Mouse (Mus musculus) CH12.LX (cell line): Measurements from ENCODE around the gene Sfswap. TPM values are rescaled to one million over a fixed set of nuclear protein-coding genes. Genes with fewer than 3 reads are reported as not detected.
A peak's percentile ranks its signal among the peaks of the same experiment; 100 is the strongest.

Source experiments
- DNase-seq: peaks from one replicate; pipeline ENCODE4 v3.0.0-alpha.2; 2013; ENCODE audit errors: extremely low read depth
- H3K27ac ChIP-seq: 2 replicates; pipeline ENCODE4 v1.5.1; 2012; ENCODE audit warnings: low read depth, mild to moderate bottlenecking, control low read depth, moderate library complexity; ENCODE audit not compliant: insufficient read depth
- H3K27me3 ChIP-seq: replicated peaks from 2 replicates; pipeline ENCODE3; 2012; ENCODE audit warnings: inconsistent platforms
- H3K36me3 ChIP-seq, 2 experiments: replicated peaks in 1 of 2; 2 replicates each; pipeline versions ENCODE3 to v1.6.1; 2012; ENCODE audit warnings: inconsistent platforms in 1 of 2, low read length in 1 of 2, mild to moderate bottlenecking in 1 of 2, mixed read lengths in 1 of 2, moderate library complexity in 1 of 2; ENCODE audit not compliant: control insufficient read depth in 1 of 2, insufficient read depth in 1 of 2
- H3K4me1 ChIP-seq, 2 experiments: 2 replicates each; pipeline ENCODE4 v1.6.1; 2012; ENCODE audit warnings: inconsistent platforms in 1 of 2, moderate library complexity in 1 of 2; ENCODE audit not compliant: insufficient read depth in 2 of 2, control insufficient read depth in 1 of 2
- H3K4me2 ChIP-seq: 2 replicates; pipeline ENCODE4 v1.6.1; 2012; ENCODE audit warnings: low read depth, mild to moderate bottlenecking, control low read depth; ENCODE audit not compliant: poor library complexity, insufficient read depth, severe bottlenecking
- H3K4me3 ChIP-seq, 3 experiments: fragments of 150-350 bp in 1 of 3; sonication (generic) in 1 of 3; replicated peaks in 1 of 3; 2 replicates each; pipeline versions ENCODE3 to v1.5.1; 2011 to 2012; ENCODE audit warnings: low read depth in 2 of 3, low read length in 2 of 3, mild to moderate bottlenecking in 2 of 3, moderate library complexity in 2 of 3, control low read depth in 1 of 3, improper control_type of control experiment in 1 of 3, inconsistent platforms in 1 of 3, mixed read lengths in 1 of 3; ENCODE audit not compliant: poor library complexity in 1 of 3
- H3K79me2 ChIP-seq: replicated peaks from 2 replicates; pipeline ENCODE4 v1.6.1; 2012; ENCODE audit warnings: mild to moderate bottlenecking, moderate library complexity; ENCODE audit not compliant: control insufficient read depth, poor library complexity, insufficient read depth, severe bottlenecking; ENCODE audit errors: extremely low read depth
- H3K9ac ChIP-seq: 2 replicates; pipeline ENCODE4 v1.6.1; 2012; ENCODE audit warnings: low read depth, mild to moderate bottlenecking, control low read depth, moderate library complexity; ENCODE audit not compliant: insufficient read depth
- H3K9me3 ChIP-seq: replicated peaks from 2 replicates; pipeline ENCODE3; 2012; ENCODE audit warnings: low read length, inconsistent platforms, mixed read lengths
- BHLHE40 ChIP-seq: IDR thresholded peaks from 2 replicates; pipeline ENCODE4 v1.6.1; 2011; ENCODE audit warnings: mild to moderate bottlenecking, low read depth, low read length, improper control_type of control experiment
- CTCF ChIP-seq, 2 experiments: IDR thresholded peaks in 1 of 2; conservative IDR thresholded peaks in 1 of 2; 2 replicates each; pipeline ENCODE4 v1.5.1; 2011 to 2012; ENCODE audit warnings: low read depth in 2 of 2, low read length in 2 of 2, improper control_type of control experiment in 1 of 2, inconsistent platforms in 1 of 2, mild to moderate bottlenecking in 1 of 2, moderate library complexity in 1 of 2
- E2F4 ChIP-seq: IDR thresholded peaks from 2 replicates; pipeline ENCODE4 v1.6.1; 2011; ENCODE audit warnings: low read depth, low read length, improper control_type of control experiment; ENCODE audit not compliant: insufficient replicate concordance
- ELF1 ChIP-seq: IDR thresholded peaks from 2 replicates; pipeline ENCODE4 v1.6.1; 2014; ENCODE audit warnings: low read depth, mild to moderate bottlenecking, inconsistent platforms, low read length, improper control_type of control experiment
- EP300 ChIP-seq: IDR thresholded peaks from 2 replicates; pipeline ENCODE4 v1.6.1; 2011; ENCODE audit warnings: low read length, improper control_type of control experiment
- HCFC1 ChIP-seq: IDR thresholded peaks from 2 replicates; pipeline ENCODE4 v1.6.1; 2012; ENCODE audit warnings: low read depth, mild to moderate bottlenecking, inconsistent platforms, low read length, improper control_type of control experiment
- IRF4 ChIP-seq: IDR thresholded peaks from 2 replicates; pipeline ENCODE4 v1.6.1; 2014; ENCODE audit warnings: low read depth, mild to moderate bottlenecking, inconsistent platforms, low read length, improper control_type of control experiment
- JUND ChIP-seq: conservative IDR thresholded peaks from 2 replicates; pipeline ENCODE4 v1.6.1; 2011; ENCODE audit warnings: low read depth, low read length, improper control_type of control experiment
- KAT2A ChIP-seq: IDR thresholded peaks from 2 replicates; pipeline ENCODE4 v1.6.1; 2012; ENCODE audit warnings: low read length, improper control_type of control experiment, inconsistent platforms; ENCODE audit not compliant: insufficient replicate concordance
- MAFK ChIP-seq: IDR thresholded peaks from 2 replicates; pipeline ENCODE4 v1.6.1; 2011; ENCODE audit warnings: low read length, improper control_type of control experiment; ENCODE audit not compliant: insufficient replicate concordance
- MAX ChIP-seq: IDR thresholded peaks from 2 replicates; pipeline ENCODE4 v1.6.1; 2011; ENCODE audit warnings: low read length, improper control_type of control experiment
- MAZ ChIP-seq: IDR thresholded peaks from 2 replicates; pipeline ENCODE4 v1.6.1; 2012; ENCODE audit warnings: low read depth, mild to moderate bottlenecking, inconsistent platforms, low read length, improper control_type of control experiment, moderate library complexity
- MEF2A ChIP-seq: IDR thresholded peaks from 2 replicates; pipeline ENCODE4 v1.6.1; 2014; ENCODE audit warnings: low read depth, mild to moderate bottlenecking, inconsistent platforms, low read length, improper control_type of control experiment, borderline replicate concordance
- MXI1 ChIP-seq: IDR thresholded peaks from 2 replicates; pipeline ENCODE4 v1.6.1; 2011; ENCODE audit warnings: mild to moderate bottlenecking, low read depth, low read length, improper control_type of control experiment
- MYC ChIP-seq: IDR thresholded peaks from 2 replicates; pipeline ENCODE4 v1.6.1; 2011; ENCODE audit warnings: low read depth, mild to moderate bottlenecking, improper control_type of control experiment, low read length
- NELFE ChIP-seq: IDR thresholded peaks from 2 replicates; pipeline ENCODE4 v1.6.1; 2011; ENCODE audit warnings: low read depth, low read length, improper control_type of control experiment
- NRF1 ChIP-seq: IDR thresholded peaks from 2 replicates; pipeline ENCODE4 v1.6.1; 2014; ENCODE audit warnings: low read depth, mild to moderate bottlenecking, inconsistent platforms, low read length, improper control_type of control experiment, moderate library complexity
- POLR2A ChIP-seq: IDR thresholded peaks from 2 replicates; pipeline ENCODE4 v1.6.1; 2011; ENCODE audit warnings: low read depth, mild to moderate bottlenecking, improper control_type of control experiment, low read length
- POLR2AphosphoS2 ChIP-seq: IDR thresholded peaks from 2 replicates; pipeline ENCODE4 v1.6.1; 2011; ENCODE audit warnings: low read depth, low read length, improper control_type of control experiment
- RAD21 ChIP-seq: IDR thresholded peaks from 2 replicates; pipeline ENCODE4 v1.6.1; 2011; ENCODE audit warnings: low read depth, mild to moderate bottlenecking, low read length, improper control_type of control experiment, moderate library complexity
- RCOR1 ChIP-seq: conservative IDR thresholded peaks from 2 replicates; pipeline ENCODE4 v1.6.1; 2012; ENCODE audit warnings: low read depth, mild to moderate bottlenecking, inconsistent platforms, low read length, improper control_type of control experiment
- SIN3A ChIP-seq: IDR thresholded peaks from 2 replicates; pipeline ENCODE4 v1.6.1; 2012; ENCODE audit warnings: low read length, improper control_type of control experiment, inconsistent platforms
- TBP ChIP-seq: conservative IDR thresholded peaks from 2 replicates; pipeline ENCODE4 v1.6.1; 2011; ENCODE audit warnings: low read depth, low read length, improper control_type of control experiment
- TCF12 ChIP-seq: IDR thresholded peaks from 2 replicates; pipeline ENCODE4 v1.6.1; 2014; ENCODE audit warnings: low read depth, mild to moderate bottlenecking, inconsistent platforms, low read length, improper control_type of control experiment
- USF2 ChIP-seq: conservative IDR thresholded peaks from 2 replicates; pipeline ENCODE4 v1.6.1; 2011; ENCODE audit warnings: low read depth, low read length, improper control_type of control experiment
- ZC3H11A ChIP-seq: IDR thresholded peaks from 2 replicates; pipeline ENCODE4 v1.6.1; 2012; ENCODE audit warnings: low read depth, mild to moderate bottlenecking, inconsistent platforms, low read length, improper control_type of control experiment
- dilution Hi-C: fragments of 300-500 bp; cut with MboI; formaldehyde crosslinking; loops from 2 replicates; pipeline ENCODE4 v1.14.3; 2020; ENCODE audit warnings: low sequenced_read_pairs; ENCODE audit not compliant: extremely low pct_unique_long_range_greater_than_20kb, extremely low pct_ligation_motif_present
- in situ Hi-C: fragments of 300-500 bp; cut with MboI; formaldehyde crosslinking; loops from 3 replicates; pipeline ENCODE4 v1.14.3; 2019; ENCODE audit warnings: low sequenced_read_pairs, low pct_ligation_motif_present, low pct_unique_long_range_greater_than_20kb, mixed read lengths
- polyA plus RNA-seq: library from polyadenylated mRNA; unstranded; fragments of >175 nt; gene quantifications from 2 replicates; pipeline ENCODE4 v1.2.1, GENCODE M21; 2012; ENCODE audit warnings: low read depth; ENCODE audit not compliant: insufficient read length
- total RNA-seq, 2 experiments: library from RNA; depleted of rRNA; stranded (reverse); fragments of 300-350 nt in 1 of 2; fragments of >200 nt in 1 of 2; gene quantifications; 2 replicates each; pipeline ENCODE4 v1.2.3; 2012 to 2014

Gene Sfswap
- total RNA-seq (2012; rRNA removed) (36.0 and 39.2 TPM in 2 replicates), total RNA-seq (2014; rRNA removed) (24.2 and 24.9 TPM in 2 replicates), polyA plus RNA-seq (70.4 and 70.5 TPM in 2 replicates)

GRCm38 (mm10) chr5:129500722-129501634 lies at the start of gene Sfswap:
Gene Sfswap, plus strand, starts transcription at chr5:129501221.
- dilution Hi-C loops (no loop called here), in situ Hi-C loops (no loop called here)
- H3K4me1 ChIP-seq = peaks cover 8 to 23% of the 10 kb centered on the region in 2 experiments
- peaks cover 32% of the 10 kb centered on the region for H3K79me2 ChIP-seq
- H3K27me3 ChIP-seq = peaks cover 8% of the 10 kb centered on the region
- TF ChIP-seq NELFE = peak; percentile 82
- TF ChIP-seq MAX = peak; percentile 32; the same call in 1 of the 2 replicates
- TF ChIP-seq MEF2A = no peak
- peak; percentile 87; the same call in 1 of the 2 replicates for TF ChIP-seq KAT2A
- peak; percentile 100 for TF ChIP-seq ZC3H11A
- TF ChIP-seq TBP = peak; percentile 91
- peak; percentile 81 for TF ChIP-seq SIN3A
- no peak for TF ChIP-seq IRF4
- peak; percentile 84 for TF ChIP-seq POLR2A
- TF ChIP-seq BHLHE40 = peak; percentile 80
- no peak for TF ChIP-seq RAD21
- TF ChIP-seq MXI1 = no peak; the same call in none of the 2 replicates
- 0 out of 2 replicates have a peak, but pooled peaks have one; percentile 52 for TF ChIP-seq MAZ
- no peak for TF ChIP-seq POLR2AphosphoS2
- TF ChIP-seq TCF12 = peak; percentile 68
- no peak for TF ChIP-seq CTCF (conservative IDR thresholded peaks at IDR 0.05 in 1 of 2, IDR thresholded peaks at IDR 0.05 in 1 of 2; ENCODE audit: low read depth in 2 of 2, low read length in 2 of 2)
- TF ChIP-seq E2F4 = 0 out of 2 replicates have a peak, but pooled peaks have one; percentile 78
- peak; percentile 58; the same call in 1 of the 2 replicates for TF ChIP-seq ELF1
- no peak for TF ChIP-seq RCOR1
- TF ChIP-seq USF2 = no peak
- no peak; the same call in 1 of the 2 replicates for TF ChIP-seq JUND
- no peak for TF ChIP-seq EP300
- TF ChIP-seq MYC = peak; percentile 73; the same call in 1 of the 2 replicates
- TF ChIP-seq MAFK = no peak
- peak; percentile 94 for TF ChIP-seq HCFC1
- peak; percentile 74 for TF ChIP-seq NRF1
- peak within 1 kb of the TSS; percentile 79 for H3K9ac ChIP-seq
- no peaks in the 10 kb centered on the region for H3K9me3 ChIP-seq
- peak within 1 kb of the TSS; percentile 77 to 99 (median 91) for H3K4me3 ChIP-seq
- peak; percentile 72 for DNase-seq
- H3K27ac ChIP-seq = peak within 1 kb of the TSS; percentile 33
- H3K4me2 ChIP-seq = peak within 1 kb of the TSS; percentile 70
- peaks cover 19 to 34% of the 10 kb centered on the region in 2 experiments for H3K36me3 ChIP-seq
